Mouse (Mus musculus) induced T-regulatory cell, adult 2 months (primary cell): ENCODE measurements at regions not wholly inside any gene's neighbourhood (a gene's known extent, or its start where the extent isn't known, plus 50 kb on each side); places are given as distances from the start of the nearest gene placed in this dataset.

Source experiments
- DNase-seq: peaks from one replicate; pipeline ENCODE4 v3.0.0-alpha.2; 2012; ENCODE audit warnings: low read depth

DNA sequence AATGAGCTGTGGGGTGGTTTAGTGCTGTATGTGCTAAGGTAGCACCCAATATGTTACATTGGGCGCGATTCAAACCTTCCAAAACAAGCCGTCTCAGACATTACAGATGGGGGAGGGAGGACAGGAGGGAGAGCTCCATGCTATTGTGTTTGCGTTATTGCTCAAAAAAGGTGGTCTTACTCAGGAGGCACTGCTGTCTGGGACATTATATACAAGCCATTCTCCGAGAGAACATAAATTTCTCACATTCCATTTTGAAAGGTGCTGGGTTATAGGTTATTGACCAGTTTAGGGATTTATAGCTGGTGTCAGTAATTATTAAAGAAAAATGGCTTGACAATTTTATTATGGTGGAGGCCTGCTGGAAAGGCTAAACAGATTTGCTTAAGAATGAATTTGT lies 649.4 kb downstream of the Kcnj2 start:
- no peak for DNase-seq

DNA sequence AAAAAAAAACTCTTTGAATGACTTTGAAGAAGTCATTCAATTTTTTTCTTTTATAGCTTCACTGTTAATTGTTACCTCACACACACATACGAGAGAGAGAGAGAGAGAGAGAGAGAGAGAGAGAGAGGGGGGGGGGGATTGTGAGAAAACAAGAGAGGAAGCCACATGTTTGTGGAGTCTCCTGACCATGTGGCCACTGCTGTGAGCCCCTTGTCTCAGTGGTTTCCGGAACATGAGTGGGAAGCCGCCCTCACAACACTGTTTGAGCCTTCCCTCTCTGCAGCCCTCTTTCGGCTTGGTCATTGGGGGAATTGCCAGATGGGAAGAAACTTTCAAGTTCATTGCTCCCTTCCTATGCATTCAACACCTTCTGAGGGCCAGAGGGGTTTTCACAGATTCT lies 656.3 kb downstream of the Kcnj2 start:
- no peak for DNase-seq

DNA sequence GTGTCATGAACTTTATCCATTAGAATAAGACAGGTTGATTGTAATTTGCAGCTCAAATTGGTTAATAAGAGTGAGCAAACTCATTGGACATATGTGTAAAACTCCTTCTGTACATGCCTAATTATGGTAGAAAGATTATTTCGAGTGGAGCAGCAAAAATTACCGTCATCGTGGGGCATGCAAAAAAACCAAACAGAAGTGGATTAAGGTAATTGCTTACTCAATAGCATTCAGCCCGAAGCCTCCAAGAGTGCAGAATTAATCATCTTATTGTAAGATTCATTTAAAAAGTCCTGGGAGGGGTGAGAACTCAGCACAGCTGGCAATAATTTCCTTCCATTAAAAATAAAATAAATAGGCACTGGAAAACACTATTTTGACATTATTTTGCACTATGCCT lies 662.2 kb downstream of the Kcnj2 start:
- DNase-seq, result no peak

DNA sequence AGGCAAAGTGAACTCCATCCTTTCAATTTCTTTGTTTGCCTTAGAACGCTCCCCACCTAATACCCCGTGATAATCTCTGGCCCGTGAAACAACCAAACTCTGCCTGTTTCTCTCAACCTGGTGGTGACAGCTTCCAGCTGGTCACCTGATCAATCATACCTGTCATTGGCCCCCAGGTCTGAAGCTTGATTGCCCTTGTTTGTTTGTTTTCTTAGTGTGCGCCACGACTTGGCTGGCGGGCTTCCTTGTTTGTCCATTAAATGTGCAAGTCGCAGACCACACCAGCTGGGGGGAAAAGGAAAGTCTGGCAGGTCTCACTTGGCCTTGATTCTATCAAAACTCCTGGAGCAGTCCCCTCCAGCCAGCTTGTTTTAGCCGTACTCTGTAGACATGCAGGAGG lies 666.1 kb downstream of the Kcnj2 start:
- DNase-seq, result no peak

DNA sequence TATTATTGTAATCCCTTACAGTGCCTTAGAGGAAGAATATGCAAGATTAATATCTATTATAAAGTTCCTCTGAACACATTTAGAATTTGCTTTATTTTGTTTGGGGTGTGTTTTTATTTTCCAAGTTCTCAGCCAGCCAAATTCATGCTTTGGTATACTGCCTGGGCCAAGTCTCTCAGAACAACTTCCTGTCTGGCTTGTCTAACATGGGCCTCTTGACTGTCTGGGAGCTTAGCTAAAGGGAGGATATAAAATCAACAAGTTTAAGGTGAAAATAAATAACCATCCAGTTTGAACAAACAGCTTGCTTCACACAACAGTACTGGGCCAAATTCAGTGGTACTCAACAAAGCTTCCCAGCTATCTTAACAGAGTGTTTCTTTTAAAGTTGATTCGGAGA lies 669.5 kb downstream of the Kcnj2 start:
- DNase-seq, result no peak

DNA sequence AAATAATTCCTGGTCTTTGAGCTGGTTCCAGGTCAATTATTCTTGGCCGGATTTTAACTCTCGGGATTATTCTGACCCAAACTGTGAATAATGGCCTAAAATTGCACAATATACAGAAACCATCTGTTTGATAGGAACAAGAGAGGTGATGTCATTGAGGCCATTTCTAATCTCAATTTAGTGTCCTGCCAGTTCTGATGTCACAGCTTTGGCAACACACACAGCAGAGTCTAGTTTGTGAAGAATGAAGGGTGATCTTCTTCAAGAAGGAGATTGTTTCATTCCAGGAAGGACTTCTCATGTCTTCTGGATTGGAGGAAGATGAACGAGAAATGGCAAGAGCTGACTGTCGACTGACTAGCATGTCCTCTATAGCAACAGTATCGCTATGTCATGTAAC lies 670.0 kb downstream of the Kcnj2 start:
- no peak for DNase-seq

DNA sequence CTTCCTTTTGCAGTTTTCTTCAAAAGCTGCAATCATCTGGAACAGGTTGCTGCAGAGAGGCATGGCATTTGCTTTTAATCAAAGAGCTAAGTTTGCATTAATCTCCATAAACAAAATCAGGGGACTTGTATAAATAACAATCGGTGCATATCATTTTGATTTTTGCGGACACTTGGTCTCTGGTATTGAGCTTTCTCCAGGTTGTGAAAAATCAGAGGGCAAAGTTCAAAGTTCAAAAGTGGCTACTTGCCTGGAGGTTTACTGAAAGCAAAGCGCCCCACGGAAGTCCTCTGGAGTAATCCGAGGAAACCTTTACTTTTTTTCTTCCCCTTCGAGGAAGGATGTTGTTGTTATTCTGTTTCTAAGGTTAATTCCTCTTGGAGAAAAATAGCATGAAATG lies 677.4 kb downstream of the Kcnj2 start:
- no peak for DNase-seq

DNA sequence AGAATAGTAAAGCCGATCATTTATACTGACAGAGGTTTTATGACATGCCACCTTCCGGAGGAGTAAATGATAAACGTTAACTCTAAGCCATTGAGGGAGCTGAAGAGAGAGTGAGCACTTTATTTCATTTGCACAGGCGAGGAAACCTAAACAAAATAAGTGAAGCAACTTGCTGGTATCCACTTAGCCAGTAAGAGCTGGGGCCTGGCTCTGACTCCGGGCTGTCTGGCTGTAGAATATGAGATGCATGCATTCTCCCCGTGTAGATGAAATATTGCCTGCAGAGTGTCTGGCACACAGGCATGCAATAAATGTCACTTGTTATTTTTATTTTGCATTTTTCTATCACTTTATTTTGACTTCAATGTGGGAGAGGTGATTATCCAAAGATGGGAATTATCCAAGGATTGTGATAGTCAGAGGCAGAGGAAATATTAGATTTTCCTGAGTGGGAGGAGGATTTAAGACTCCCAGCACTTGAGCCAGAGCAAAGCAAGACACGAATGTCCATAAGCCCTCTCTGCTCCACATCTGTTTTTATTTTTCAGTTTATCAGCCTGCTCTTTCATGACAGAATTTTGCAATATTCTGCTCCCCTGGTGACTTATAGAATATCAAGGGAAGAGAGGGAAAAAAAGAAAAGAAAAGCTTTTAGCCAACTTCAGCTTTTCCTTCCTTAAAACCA lies 681.4 kb downstream of the Kcnj2 start:
- no peak for DNase-seq

DNA sequence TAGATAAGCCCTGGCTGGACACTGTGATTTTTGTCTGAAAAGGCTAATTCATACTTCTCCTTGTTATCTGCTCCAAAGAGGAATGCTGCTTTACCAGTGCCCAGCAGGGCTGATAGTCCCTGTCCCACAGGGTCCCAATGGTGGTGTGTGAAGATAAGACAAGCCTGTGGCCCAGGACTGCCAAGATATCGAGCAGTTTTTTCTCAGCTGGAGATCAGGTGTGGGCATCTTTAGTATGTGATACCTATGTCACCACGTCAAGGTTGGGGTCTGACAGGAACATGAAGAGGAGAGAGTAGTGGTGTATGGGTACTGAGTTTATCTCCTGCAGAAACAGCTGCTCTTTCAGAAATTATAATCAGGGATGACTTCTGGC lies 682.0 kb downstream of the Kcnj2 start:
- DNase-seq, result no peak

DNA sequence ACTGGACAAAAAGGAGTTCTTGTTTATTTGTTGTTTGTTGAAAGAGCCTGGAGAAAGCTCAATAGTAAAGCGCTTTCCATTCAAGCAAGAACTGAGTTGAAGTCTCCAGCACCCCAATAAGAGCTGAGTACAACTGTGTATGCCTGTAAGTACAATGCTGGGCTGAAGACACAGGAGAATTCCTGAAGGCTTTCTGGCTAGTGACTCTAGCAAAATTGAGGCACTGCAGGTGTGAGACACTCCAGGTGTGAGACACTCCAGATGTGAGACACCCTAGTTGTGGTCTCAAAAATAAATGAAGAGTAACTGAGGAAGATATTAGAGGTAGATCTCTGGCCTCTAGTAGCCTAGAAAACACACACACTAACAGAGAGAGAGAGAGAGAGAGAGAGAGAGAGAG lies 682.5 kb downstream of the Kcnj2 start:
- no peak for DNase-seq

DNA sequence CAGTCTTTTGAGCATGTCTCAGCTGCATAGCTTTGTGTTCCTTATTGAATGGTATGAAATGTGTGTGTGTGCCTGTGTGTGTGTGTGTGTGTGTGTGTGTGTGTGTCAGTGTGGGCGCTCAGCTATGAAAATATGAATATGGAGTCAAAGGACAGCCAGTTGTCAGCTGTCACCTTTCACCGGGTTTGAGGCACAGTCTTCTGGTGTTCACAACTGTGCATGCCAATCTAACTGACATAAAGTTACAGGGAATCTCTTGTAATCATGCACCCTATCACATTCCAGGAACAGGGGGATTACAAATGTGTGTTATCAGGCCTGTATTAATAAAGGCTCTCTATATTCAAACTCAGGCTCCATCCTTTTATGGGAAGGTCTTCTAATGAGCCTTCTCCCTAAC lies 688.8 kb downstream of the Kcnj2 start:
- DNase-seq, result no peak

DNA sequence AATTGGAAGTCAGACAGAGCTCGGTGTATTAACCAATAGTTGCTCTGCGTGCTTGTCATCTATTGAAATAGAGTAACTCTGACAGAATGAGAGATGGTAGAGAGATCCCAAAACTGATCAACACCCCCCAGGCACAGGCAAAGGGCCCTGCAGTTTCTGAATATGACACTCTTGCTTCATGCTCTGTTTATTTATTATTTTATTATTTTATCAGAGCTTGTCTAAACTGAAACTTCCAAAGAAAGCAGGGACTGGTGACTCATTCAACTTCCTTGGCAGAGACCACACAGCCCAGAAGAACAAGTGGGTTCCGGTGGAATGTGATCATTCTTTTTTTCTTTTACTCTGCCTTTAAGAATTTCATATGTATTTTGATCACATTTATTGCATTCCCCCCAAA lies 697.1 kb downstream of the Kcnj2 start:
- no peak for DNase-seq

DNA sequence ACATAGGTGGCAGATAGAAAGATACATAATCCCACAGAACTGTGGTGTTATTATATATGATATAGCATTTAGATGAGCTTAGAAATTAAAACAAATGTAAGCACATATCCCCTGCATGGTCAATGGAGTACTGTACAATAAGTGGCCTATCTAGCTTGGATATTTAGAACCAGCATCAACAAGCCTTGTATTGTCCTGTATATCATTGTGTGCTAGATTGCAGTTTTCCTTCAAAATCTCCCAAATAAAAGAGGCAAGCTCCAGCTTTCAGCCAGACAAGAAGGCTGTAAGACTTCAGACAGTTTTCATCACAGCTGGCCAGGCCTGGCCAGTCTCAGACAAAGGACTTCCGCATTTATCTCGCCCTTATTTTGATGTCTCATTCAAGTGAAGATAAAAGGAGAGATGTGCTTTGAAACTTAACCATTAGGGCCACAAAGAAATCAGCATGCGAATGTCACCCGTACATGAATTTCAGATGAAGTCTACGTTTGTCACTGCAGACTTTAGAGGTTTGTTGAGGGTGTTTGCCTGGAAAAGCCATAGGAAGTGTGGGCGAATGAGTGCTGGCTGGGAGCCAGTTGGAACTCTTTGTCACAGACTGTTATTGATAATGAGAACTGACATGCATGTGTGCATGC lies 700.5 kb downstream of the Kcnj2 start:
- no peak for DNase-seq

DNA sequence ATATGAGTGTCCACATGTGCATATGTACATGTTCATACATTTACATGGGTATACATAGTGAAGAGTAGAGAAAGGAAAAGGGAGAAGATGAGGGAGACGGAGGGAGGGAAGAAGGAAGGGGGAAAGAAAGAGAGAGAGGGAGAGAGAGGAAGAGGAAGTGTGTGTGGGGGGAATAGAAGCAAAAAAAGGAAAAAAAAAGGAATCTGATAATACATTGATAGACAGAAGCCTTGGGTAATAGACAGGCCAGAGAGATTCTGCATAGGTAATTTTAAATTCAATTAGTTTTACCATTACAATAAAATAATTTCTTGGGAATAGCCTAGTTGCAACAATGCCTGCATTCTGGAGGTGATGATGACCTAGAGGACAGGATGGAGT lies 701.0 kb downstream of the Kcnj2 start:
- DNase-seq, result no peak

DNA sequence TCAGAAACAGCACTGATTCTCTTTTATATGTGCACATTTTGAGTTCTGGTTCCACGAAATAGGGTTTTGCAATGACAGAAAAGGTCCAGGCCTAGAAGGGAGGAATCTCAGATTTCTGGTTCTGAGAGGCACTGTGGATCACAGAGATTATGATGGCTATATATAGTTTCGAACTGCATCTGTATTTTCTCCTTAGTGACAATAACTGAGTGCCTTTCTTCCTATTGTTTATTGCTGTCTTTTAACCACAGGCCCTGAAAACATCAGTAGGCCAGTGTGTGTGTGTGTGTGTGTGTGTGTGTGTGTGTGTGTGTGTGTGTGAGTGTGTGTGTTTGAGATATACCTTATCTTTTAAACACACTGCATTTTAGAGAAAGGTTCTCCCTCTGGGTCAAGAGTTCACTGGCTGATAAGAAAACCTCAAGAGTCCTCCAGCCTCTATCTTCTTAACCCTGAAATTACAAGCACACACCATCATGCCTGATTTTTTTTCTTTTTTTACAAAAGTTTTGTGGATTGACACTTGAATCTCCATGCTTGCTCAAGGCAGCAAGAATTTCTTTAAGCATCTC lies 708.2 kb downstream of the Kcnj2 start:
- no peak for DNase-seq

DNA sequence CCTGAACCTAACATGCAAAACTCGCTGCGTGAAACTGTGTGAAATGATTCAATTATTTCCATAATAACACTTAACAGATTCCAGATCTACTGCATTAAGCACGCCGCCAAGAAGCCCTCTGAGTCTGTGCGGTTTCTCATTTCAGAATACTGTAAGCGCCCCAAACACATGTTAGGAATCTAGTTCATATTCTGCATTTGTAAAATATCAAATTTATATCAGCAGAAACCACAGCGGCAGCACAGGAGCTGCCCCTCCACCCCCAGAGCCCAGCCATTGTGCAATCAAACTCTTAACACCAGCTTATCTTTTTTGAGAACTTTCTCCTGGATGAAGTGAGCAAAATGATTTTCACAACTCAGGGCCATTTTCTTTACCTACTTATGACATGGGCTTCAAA lies 715.4 kb downstream of the Kcnj2 start:
- DNase-seq, result no peak

DNA sequence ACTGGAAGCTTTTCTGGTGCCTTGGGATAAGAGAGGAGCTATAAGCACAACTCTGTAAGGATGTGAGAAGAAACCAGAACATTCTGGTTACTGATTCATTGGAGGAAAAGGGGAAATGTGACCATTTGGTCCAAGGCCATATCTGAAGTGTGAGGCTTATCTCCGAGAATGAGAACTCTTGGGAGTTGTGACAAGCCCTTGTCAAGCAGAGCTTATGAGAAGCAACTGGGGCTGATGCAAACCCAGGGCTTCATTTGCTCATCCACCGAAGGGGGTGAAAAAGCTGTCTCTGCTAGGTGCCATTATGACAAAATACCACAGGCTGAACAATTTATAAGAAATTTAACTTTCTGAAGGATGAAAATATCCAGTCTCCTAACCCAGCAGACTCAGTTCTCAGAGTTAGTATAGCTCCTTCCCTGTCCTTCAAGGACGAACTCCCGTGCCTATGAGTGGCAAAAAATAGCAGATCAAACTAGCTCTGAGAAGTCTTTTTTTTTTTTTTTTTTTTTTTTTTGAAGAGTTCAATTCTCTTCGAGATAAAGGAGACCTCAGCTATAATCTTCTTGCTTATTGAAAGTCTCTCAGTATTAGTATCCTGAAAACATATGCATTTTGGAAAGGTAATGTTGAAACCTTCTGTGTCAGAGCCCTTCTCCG lies 725.4 kb downstream of the Kcnj2 start:
- DNase-seq, result no peak

DNA sequence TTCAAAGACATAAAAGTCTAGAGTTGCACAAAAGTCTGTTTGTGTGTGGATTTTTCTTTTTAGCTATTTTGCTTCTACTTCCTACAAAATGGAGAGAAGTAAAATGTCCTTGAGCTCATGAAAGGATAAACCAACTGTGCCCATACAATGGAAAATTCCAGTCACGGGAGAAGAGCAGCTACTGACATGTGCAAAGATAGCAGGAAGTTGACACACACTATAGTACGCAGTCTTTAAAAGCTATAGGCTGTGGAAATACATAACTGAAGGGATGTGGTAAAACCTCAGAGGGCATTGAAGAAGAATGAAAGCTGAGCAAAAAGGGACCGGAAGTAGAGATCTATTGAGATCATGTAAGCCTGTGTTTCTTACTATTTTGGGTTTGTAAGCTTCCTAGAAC lies 735.1 kb downstream of the Kcnj2 start:
- DNase-seq, result peak; percentile 66

DNA sequence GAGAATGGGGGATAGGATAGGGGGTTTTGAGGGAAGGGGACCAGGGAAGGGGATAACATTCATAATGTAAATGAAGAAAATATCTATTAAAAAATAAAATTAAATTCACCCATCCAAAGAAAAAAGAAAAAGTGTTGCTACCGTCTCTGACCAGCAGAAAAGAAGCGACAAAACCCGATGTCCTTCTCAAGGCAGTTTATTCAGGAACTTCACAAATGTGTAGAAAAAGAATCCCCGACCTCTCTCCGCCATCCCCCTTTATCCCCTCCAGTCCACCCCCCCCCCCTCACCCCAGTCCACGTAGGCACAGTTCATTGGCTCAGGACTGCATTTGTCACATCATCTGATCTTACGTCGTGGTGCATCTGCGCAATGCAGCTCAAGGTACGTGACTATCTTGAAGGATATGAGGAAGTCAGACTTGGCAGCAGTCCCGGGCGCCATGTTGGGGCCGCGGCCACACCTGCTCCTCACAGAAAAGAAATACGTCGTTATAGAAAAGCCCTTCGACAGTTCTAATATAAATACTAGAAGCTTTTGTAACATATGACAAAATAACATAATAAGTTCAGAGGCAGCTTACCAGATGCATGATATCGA lies 750.3 kb downstream of the Kcnj2 start:
- DNase-seq, result no peak

DNA sequence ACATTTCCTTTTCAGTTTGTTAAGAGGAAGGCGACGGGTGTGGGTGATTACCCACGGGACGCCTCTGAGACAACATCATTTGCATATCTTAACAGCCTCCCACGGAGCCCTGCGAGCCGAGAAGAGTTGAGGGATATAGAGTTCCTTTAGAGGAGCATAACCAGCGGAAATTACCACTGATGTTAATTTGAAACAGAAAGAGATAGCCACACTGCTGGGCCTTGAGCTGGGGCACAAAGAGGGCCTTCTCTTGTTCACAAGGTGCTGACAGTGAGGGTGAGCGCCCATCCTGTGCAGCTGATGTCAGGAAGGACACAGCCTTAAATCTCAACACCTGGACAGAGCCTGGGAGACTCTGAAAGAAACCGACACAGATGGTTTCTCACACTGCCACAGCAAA lies 752.2 kb downstream of the Kcnj2 start:
- DNase-seq, result peak; percentile 42

DNA sequence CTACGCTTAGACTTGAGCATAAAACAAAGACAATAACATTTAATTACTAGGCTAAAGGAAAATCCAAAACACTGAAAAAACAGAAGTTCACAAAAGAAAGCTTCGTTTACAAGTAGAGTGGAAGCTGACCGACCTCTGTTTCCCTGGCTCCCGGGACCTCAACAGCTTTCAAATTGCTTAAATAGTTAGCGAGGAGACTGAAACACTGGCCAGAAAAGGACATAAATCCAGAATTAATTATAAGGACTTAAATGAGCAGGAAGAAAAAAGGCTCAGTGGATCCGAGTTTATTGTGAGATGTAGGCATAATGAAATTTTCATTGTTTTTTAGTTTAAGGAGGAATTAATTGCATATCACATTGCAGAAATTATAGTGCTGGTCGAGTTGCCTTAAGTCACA lies 754.4 kb downstream of the Kcnj2 start:
- DNase-seq, result no peak

DNA sequence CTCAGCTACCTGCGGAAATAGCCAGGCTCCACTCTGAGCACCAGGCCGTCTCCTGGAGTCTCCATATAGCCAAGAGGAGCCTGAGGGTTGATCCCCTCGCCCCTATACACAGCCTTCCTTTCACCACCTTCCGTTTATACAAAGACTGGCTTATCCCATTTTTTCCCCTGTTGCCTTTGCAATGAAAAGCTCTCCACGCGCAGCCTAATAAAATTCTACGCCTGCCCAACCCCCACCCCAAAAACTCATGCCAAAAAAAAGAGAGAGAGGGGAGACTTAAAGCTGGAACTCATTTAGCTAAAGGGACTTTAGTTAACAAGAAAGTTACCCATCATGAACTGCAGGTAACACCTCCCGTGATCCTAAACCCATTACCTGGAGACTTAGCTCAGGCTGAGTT lies 762.5 kb downstream of the Kcnj2 start:
- no peak for DNase-seq

DNA sequence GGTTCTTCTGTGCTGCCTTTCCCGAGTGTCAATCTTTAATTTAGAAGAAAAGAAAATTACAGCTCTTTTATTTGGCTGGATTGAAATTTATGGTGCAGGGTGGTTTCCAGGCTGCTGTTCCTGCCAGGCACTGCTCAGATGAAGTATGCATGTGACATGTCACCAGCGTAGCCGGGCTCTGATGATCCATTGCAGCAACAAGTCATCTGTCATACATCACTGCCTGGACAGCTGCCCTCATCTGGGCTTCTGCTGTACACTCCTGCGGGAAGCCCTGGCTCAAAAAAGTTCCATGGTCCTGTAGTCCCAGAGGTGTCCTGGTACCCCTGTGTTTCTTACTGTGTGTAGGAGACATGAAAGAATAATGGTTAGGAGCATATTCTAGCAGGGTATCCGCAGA lies 773.0 kb downstream of the Kcnj2 start:
- no peak for DNase-seq
